Comparison of ENCODE assay signal across 22 mouse cellular contexts in genomic region chr4:59642039-59642438, GRCm38 (mm10). TPM values are rescaled to one million over a fixed set of nuclear protein-coding genes. Genes with fewer than 3 reads are reported as not detected.
DNase-seq lines count a peak whose midpoint lies in the region; ATAC-seq and TF ChIP-seq lines count a peak whose summit lies in the region.
"Had no signal": no experiment of that assay in that cellular context is flagged by ENCODE, and none has a peak within 500 bp of the region (broad histone marks: within the 10 kb centered on the region; RNA-seq: fewer than 3 reads in every experiment).

No protein-coding gene starts in this region.

- peak overlapping the region; percentile 45 for H3K27ac ChIP-seq in kidney, adult 2 months (ENCODE audit: insufficient read depth, low read depth, low read length)
- H3K27ac ChIP-seq in kidney, postnatal 0 days, result peak overlapping the region; percentile 66
- no peak overlapping the region; the same call in 1 of the 2 replicates for H3K27ac ChIP-seq in kidney, embryonic 14.5 days (ENCODE audit: low read depth, low read length)
- H3K27ac ChIP-seq in liver, embryonic 15.5 days (replicated peaks), result 0 out of 2 replicates have a peak overlapping the region, but pooled peaks have one; percentile 7
- H3K27ac ChIP-seq in liver, embryonic 11.5 days (ENCODE audit: low read depth, low read length), result no peak overlapping the region
- H3K27ac ChIP-seq: embryonic facial prominence, embryonic 15.5 days; forebrain, embryonic 15.5 days; heart, embryonic 15.5 days; hindbrain, embryonic 13.5 days had no signal

- no peak overlapping the region for H3K4me3 ChIP-seq in kidney, adult 2 months (ENCODE audit: insufficient read depth, low read depth, low read length)
- no peak overlapping the region for H3K4me3 ChIP-seq in kidney, postnatal 0 days (replicated peaks; ENCODE audit: low read depth, low read length)
- H3K4me3 ChIP-seq in kidney, embryonic 14.5 days (ENCODE audit: low read length), result no peak overlapping the region
- no peak overlapping the region for H3K4me3 ChIP-seq in liver, embryonic 15.5 days (replicated peaks)
- H3K4me3 ChIP-seq in liver, embryonic 11.5 days (ENCODE audit: low read depth, low read length), result no peak overlapping the region
- H3K4me3 ChIP-seq: embryonic facial prominence, embryonic 15.5 days; forebrain, embryonic 15.5 days; heart, embryonic 15.5 days; hindbrain, embryonic 13.5 days had no signal

- TF ChIP-seq CTCF in kidney, adult 2 months (conservative IDR thresholded peaks at IDR 0.05; ENCODE audit: insufficient read depth, insufficient read length, low read depth, low read length), result no peak
- TF ChIP-seq CTCF in kidney, postnatal 0 days (IDR thresholded peaks at IDR 0.05; ENCODE audit: low read depth), result no peak

- TF ChIP-seq POLR2A in kidney, adult 2 months (IDR thresholded peaks at IDR 0.05; ENCODE audit: low read depth, low read length), result no peak

- peak; percentile 45 for DNase-seq in kidney, adult 2 months
- no peak for DNase-seq in kidney, postnatal 10 days
- DNase-seq in kidney, postnatal 0 days (ENCODE audit: low spot score), result no peak
- DNase-seq in liver, embryonic 11.5 days (ENCODE audit: low spot score), result no peak
- no peak for DNase-seq in thymus, postnatal 14 days
- DNase-seq: adrenal gland, adult 2 months; adrenal gland, postnatal 25 days; cerebellum, adult 18-20 months; cerebellum, adult 9-11 months; cerebellum, postnatal 36 days; embryo, embryonic 11 days; gastrocnemius, postnatal 36 days; heart, adult 18-20 months; heart, postnatal 14 days had no signal

- 41% methylated on average over 3 of the region's 3 CpGs for WGBS in kidney, adult 2 months
- 74% methylated on average over 3 of the region's 3 CpGs for WGBS in kidney, postnatal 0 days
- WGBS in kidney, embryonic 14.5 days, result 73% methylated on average over 3 of the region's 3 CpGs
- WGBS in liver, embryonic 15.5 days (ENCODE audit: insufficient replicate concordance), result 76% methylated on average over 3 of the region's 3 CpGs
- 84% methylated on average over 3 of the region's 3 CpGs for WGBS in liver, embryonic 11.5 days

- no peaks in the 10 kb centered on the region for H3K27me3 ChIP-seq in kidney, adult 2 months (replicated peaks; ENCODE audit: control insufficient read depth, insufficient read depth, low read length)
- no peaks in the 10 kb centered on the region for H3K27me3 ChIP-seq in kidney, postnatal 0 days (ENCODE audit: insufficient read depth, low read length)
- H3K27me3 ChIP-seq in kidney, embryonic 14.5 days (ENCODE audit: control insufficient read depth, insufficient read depth, low read length), result no peaks in the 10 kb centered on the region
- H3K27me3 ChIP-seq in liver, embryonic 15.5 days, result no peaks in the 10 kb centered on the region
- no peaks in the 10 kb centered on the region for H3K27me3 ChIP-seq in liver, embryonic 11.5 days (replicated peaks; ENCODE audit: control insufficient read depth, insufficient read depth, low read length)
- H3K27me3 ChIP-seq: CH12.LX; embryonic facial prominence, embryonic 15.5 days; forebrain, embryonic 15.5 days; heart, embryonic 15.5 days; hindbrain, embryonic 13.5 days had no signal

- ATAC-seq in kidney, postnatal 0 days (replicated peaks; ENCODE audit: low FRiP score, low read depth), result no peak
- ATAC-seq in kidney, embryonic 14.5 days (ENCODE audit: low FRiP score, low TSS enrichment), result no peak
- no peak for ATAC-seq in liver, embryonic 15.5 days (ENCODE audit: insufficient read depth)
- ATAC-seq in liver, embryonic 11.5 days (replicated peaks; ENCODE audit: low FRiP score), result no peak
- ATAC-seq: forebrain, embryonic 15.5 days had no signal

- H3K9me3 ChIP-seq in kidney, postnatal 0 days (replicated peaks; ENCODE audit: low read length), result no peaks in the 10 kb centered on the region
- no peaks in the 10 kb centered on the region for H3K9me3 ChIP-seq in kidney, embryonic 14.5 days (ENCODE audit: control insufficient read depth, low read length)
- no peaks in the 10 kb centered on the region for H3K9me3 ChIP-seq in liver, embryonic 15.5 days (replicated peaks)
- H3K9me3 ChIP-seq in liver, embryonic 11.5 days (ENCODE audit: control insufficient read depth, low read length), result no peaks in the 10 kb centered on the region
- H3K9me3 ChIP-seq: embryonic facial prominence, embryonic 15.5 days; forebrain, embryonic 15.5 days; heart, embryonic 15.5 days; hindbrain, embryonic 13.5 days had no signal

- no peak overlapping the region for H3K4me2 ChIP-seq in kidney, postnatal 0 days (ENCODE audit: low read length)
- H3K4me2 ChIP-seq in kidney, embryonic 14.5 days (replicated peaks; ENCODE audit: low read depth, low read length), result no peak overlapping the region
- H3K4me2 ChIP-seq in liver, embryonic 15.5 days, result no peak overlapping the region
- no peak overlapping the region for H3K4me2 ChIP-seq in liver, embryonic 11.5 days
- H3K4me2 ChIP-seq: embryonic facial prominence, embryonic 15.5 days; forebrain, embryonic 15.5 days; heart, embryonic 11.5 days; heart, embryonic 15.5 days; hindbrain, embryonic 13.5 days had no signal

- H3K9ac ChIP-seq in kidney, postnatal 0 days (ENCODE audit: low read depth, low read length), result no peak overlapping the region
- H3K9ac ChIP-seq in kidney, embryonic 14.5 days (ENCODE audit: low read depth, low read length), result no peak overlapping the region
- no peak overlapping the region for H3K9ac ChIP-seq in liver, embryonic 15.5 days
- no peak overlapping the region for H3K9ac ChIP-seq in liver, embryonic 11.5 days (ENCODE audit: low read depth, low read length)
- H3K9ac ChIP-seq: embryonic facial prominence, embryonic 15.5 days; forebrain, embryonic 15.5 days; heart, embryonic 15.5 days; hindbrain, embryonic 13.5 days had no signal

- peaks cover 21% of the 10 kb centered on the region for H3K4me1 ChIP-seq in kidney, adult 2 months (ENCODE audit: control insufficient read depth, insufficient read depth, low read length)
- peaks cover 30% of the 10 kb centered on the region for H3K4me1 ChIP-seq in kidney, postnatal 0 days (replicated peaks; ENCODE audit: insufficient read depth, low read length)
- H3K4me1 ChIP-seq in kidney, embryonic 14.5 days (ENCODE audit: control insufficient read depth, insufficient read depth, low read length), result peaks cover 7% of the 10 kb centered on the region
- peaks cover 80% of the 10 kb centered on the region for H3K4me1 ChIP-seq in liver, embryonic 15.5 days (replicated peaks)
- peaks cover 46% of the 10 kb centered on the region for H3K4me1 ChIP-seq in liver, embryonic 11.5 days (replicated peaks; ENCODE audit: control insufficient read depth, insufficient read depth, low read length)

- no peaks in the 10 kb centered on the region for H3K36me3 ChIP-seq in kidney, adult 2 months (ENCODE audit: control insufficient read depth, insufficient read depth, low read length)
- H3K36me3 ChIP-seq in kidney, postnatal 0 days (ENCODE audit: insufficient read depth, low read length), result no peaks in the 10 kb centered on the region
- no peaks in the 10 kb centered on the region for H3K36me3 ChIP-seq in kidney, embryonic 14.5 days (ENCODE audit: control insufficient read depth, insufficient read depth, low read length)
- H3K36me3 ChIP-seq in liver, embryonic 15.5 days (replicated peaks), result no peaks in the 10 kb centered on the region
- H3K36me3 ChIP-seq in liver, embryonic 11.5 days (ENCODE audit: control insufficient read depth, insufficient read depth, low read length), result no peaks in the 10 kb centered on the region
- H3K36me3 ChIP-seq: embryonic facial prominence, embryonic 15.5 days; forebrain, embryonic 15.5 days; heart, embryonic 15.5 days; hindbrain, embryonic 13.5 days had no signal

RNA-seq across cellular contexts. Expression of gene E130308A19Rik, which starts 16.0 kb away (rescaled TPM):
- 9.6 and 10.8 TPM in 2 replicates for polyA plus RNA-seq in kidney, adult 2 months (2012; rRNA removed)
- 29.0 and 30.7 TPM in 2 replicates for polyA plus RNA-seq in kidney, postnatal 0 days (2015; fragmentation: Nextera tagmentation; extraction: Ambion mirVana)
- 29.7 and 47.3 TPM in 2 replicates for polyA plus RNA-seq in kidney, embryonic 14.5 days (2014; fragmentation: Nextera tagmentation; extraction: Ambion mirVana)
- polyA plus RNA-seq in liver, embryonic 15.5 days (2015; fragmentation: Nextera tagmentation; extraction: Ambion mirVana), result 9.8 and 9.9 TPM in 2 replicates
- polyA plus RNA-seq in liver, embryonic 11.5 days (2014; fragmentation: Nextera tagmentation; extraction: Ambion mirVana), result 18.5 and 23.5 TPM in 2 replicates

Comparison
In these comparisons a context has a peak if more than half of its experiments do, and no peak if none do; other contexts are left out.
1. H3K27ac ChIP-seq: peak in kidney, adult 2 months (single experiment), kidney, postnatal 0 days (single experiment) and liver, embryonic 15.5 days (single experiment); none in kidney, embryonic 14.5 days (single experiment) and liver, embryonic 11.5 days (single experiment).